Mouse (Mus musculus) right cerebral cortex, postnatal 4 days (tissue): Measurements from ENCODE around the gene Fam240b.
"Not testable (repeated sequence)": the region's sequence is repeated elsewhere in the genome, so short reads cannot be mapped to it uniquely, and the experiment has no call there.

Experiments used
- DNase-seq: peaks from one replicate; pipeline ENCODE4 v3.0.0-alpha.2; 2022

Fam240b gene

DNA sequence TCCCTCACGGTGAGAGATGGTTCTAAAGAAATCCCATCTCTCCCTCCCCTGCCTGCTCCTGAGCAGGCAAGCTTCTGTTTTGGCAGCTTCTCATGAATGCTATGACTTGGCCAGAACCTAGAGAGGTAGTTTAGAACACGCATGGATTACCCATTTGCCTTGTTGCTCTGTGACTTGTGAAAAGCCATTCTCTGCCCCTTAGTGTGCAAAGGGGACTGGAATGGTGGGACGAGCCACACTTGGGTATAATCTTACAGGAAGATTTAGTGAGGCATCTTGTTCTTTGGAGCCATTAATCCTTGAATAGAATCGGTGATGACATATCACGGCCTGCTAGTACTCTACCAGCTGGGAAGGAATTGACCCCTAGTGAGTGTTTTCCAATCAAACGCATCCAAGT is at the start of gene Fam240b:
Gene Fam240b (minus strand): TSS at position 101 of the 400 bp plus-strand sequence.
- no peak for DNase-seq

DNA sequence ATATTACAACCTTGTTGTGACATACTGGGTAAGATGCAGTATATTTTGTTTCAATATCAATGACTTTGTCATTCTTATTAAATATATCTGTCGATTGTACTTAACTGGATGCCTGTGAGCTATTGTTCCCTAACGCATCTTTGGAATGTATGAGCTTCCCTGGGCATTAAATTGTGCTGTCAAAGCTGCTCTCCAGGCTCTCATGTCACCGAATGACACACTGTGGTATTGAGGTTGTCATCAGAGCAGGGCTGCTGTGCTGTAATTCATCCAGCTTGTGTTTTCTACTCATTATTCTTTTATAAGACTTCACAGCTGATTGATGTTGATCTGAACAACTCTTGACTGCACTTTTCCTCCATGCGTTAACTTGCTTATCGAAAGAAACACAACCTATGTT is 32.5 kb upstream of the Fam240b start:
- DNase-seq, result no peak

DNA sequence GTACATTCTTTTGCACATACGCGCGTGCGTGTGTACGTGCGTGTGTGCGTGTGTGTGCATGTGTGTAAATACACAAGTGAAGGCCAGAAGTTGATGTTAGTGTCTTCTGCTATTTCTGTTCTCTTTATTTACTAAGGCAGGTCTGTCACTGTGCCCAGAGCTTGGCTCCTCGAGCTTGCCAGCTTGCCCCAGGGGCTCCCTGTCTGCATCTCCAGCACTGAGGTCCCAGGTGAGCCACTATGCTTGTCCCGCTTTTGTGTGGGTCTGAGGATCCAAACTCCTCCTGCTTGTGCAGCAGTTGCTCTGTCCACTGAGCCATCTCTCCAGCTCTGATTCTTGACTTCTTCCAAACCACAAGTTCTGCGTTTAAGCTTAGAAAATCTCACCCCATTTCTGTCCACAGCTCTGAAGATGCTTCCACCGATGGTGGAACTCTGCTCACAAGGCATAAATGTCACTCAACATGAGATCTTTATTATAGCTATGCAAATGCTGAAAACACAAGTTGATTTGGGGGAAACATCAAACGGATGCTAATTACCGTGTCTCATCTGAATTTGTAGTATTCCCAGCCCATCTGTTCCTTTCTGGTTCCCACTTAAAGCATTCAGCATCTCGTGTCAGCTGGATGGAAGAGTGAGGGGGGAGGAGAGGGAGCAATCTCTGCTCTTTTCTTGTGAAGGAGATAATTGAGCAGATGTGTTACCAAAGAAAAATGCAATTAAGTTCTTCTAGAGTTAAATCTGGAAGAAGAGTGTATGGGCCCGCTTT is 29.1 kb upstream of the Fam240b start:
- DNase-seq, result peak; percentile 8

DNA sequence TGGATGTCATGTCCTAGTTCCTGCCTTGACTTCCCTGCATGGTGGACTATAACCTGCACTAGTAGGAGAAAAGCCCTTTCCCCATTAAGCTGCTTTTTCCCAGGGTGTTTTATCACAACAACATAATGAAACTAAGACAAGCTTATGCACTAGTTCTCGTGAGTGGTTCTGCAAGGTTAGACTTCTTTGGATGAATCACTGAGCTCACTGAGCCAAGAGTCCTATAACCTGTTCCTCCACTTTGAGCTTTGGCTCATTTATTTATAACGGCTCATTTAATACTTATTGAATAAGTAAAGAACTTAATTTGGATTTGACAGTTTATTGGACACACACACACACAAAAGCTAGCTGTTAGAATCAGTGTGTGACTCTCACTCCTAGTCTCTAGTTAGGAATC is 16.7 kb upstream of the Fam240b start:
- no peak for DNase-seq

DNA sequence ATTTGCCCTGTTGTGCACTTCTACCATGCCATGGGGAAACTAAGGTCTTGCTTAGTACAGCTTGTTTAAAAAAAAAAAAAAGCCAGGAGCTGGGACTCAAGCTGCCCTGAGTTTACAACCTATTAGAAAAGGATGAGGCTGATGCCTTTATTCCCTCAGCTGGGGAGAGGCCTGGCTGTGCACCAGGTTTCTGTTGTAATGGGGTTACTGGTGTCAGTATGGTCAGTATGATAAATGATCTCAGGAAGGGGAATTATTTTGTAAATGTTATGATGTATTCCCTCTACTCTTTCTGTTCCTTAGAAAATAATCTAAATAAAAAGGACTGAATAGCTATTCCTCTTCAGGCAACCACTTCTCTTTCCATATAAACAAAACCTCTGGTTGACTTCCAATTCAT is 14.0 kb upstream of the Fam240b start:
- no peak for DNase-seq

DNA sequence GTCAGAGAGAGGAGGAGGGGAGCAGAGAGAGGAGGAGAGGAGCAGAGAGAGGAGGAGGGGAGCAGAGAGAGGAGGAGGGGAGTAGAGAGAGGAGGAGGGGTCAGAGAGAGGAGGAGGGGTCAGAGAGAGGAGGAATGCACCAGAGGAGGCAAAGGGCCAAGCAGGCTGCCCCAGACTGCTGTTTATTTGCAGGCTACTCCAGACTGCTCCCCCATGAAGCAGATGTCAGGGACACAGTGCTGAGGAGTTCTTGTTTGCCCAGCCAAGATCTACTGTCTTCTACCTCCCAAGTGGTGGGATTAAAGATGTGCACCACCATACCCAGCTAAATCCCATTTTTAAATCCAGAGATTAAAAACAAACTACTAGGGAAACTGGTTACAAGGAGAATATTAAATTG is 9.8 kb upstream of the Fam240b start:
- DNase-seq, result no peak

DNA sequence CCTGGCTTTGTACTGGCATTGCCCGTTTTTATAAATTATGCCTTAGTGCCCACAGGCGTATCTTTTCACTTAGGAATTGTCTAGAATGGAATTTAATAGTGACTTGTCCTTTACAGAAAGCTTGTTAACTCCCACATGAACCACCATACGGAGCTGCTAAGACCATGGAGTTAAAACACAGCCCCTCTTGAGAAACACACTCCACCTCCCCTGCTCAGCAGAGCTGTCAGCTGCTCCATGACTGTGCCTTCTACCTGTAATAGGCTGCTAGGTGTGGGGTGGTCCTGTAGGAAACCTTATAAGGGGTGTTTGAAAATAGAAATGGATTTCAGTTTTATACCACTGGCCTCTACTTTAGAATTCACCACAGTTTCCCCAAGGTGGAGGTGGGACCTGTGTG is 5.2 kb upstream of the Fam240b start:
- no peak for DNase-seq

DNA sequence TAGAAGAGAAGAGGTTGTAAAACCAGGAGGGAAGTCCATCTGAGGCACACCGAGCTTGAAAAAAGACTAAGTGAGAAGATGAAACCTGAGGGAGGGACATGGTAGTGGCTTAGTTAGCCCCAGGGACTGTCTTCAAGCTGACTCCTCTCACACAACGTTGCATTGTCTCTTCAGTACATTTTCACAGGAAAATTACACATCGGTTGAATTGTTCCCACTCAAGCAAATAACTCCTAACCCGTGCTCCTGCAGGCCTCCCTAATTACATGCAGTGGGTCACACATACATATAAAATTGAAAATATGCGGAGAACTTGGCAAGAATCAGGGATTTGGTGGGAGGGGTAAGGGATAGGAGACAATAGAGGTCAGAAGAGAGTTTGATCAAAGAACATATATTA is 4.0 kb downstream of the Fam240b start:
- no peak for DNase-seq

DNA sequence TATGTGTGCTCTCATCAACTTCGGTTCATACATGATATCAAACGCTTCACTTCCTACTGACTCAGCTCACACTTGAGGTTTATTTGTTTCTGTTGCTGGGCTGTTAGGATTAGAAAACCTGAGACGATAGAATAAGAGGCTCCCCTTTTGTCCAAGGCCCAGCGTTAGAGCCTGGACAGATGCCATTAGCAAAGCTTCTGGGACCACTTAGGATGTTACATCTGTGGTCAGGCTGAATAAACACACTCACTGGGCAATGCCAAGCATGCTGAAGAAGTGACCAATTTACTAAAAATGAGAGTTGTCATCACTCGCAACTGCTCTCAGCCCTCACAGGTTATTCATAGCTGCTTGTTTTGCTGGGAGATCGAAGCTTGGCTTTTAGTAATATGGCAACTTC is 7.7 kb downstream of the Fam240b start:
- no peak for DNase-seq

DNA sequence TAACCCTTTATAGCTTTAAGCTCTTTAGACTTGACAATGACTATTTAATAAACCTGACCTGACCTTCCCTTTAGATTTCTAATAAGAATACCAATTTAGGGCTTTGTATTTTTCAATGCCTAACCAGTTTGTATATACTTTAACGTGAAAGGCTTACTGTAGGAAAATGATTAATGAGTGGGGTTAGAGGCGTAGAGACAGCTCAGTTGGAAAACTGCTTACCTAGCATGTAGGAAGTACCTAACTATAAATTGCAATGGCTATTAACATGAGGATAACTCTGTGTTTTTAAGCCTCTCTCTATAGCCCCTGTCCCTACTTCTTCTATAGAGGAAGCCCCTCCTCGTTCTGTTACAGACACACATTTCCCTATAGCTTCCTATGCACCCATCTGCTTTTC is 17.6 kb downstream of the Fam240b start:
- DNase-seq, result no peak

DNA sequence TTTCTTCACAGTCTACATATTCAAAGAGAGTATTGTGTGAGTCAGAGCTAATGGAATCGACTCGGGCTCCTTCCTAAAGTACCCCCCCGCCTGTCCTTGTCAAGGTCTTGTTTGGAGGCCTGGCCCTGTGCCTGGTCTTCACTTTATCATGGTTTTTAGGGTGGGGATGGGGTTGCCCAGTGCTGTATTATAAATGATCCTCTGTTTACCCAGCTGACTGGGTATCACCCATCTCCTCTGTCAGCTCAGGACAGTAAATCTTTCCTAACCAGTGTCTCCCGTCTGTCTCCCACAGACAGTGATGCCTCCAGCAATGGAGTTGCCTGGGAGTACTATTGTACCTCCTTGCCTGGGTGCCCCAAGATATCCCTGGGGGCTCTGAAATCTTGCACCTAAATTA is 19.6 kb downstream of the Fam240b start:
- no peak for DNase-seq

DNA sequence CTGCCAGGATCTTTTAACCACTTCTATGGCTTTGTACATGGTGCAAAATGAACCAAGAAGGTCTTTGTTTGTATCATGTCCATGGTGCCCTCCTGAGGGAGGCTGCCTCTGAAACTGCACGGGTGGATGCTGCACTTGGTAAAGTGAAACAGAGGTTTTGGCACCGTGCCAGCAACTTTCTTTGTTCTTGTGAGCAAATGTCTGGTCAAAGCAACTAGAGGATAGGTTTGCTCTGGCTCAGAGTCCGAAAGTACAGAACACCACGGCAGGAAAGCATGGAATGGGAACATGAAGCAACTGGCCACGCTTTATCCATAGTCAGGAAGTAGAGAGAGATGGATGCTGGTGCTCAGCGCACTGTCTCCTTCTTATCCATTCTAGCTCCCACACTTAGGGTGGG is 29.7 kb downstream of the Fam240b start:
- DNase-seq, result peak; percentile 47

DNA sequence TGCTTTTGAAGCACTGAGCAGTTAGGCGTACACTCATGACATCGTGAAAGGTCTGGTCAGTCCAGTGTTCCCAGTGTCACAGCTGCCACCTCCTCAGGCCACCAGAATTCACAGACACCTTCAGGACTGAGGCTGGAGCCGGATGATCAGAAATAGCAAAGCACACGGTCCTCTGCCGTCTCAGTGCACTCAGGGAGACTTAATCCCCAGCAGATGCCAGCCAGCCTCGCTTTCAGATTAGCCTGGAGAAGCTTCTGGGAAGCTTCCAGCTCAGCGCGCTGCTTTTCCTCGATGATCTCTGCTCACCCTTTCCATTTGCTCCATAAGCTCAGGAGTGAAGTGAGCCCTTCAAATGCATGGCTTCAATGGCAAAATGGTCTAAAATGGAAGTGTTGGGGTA is 32.4 kb downstream of the Fam240b start:
- peak; percentile 22 for DNase-seq

DNA sequence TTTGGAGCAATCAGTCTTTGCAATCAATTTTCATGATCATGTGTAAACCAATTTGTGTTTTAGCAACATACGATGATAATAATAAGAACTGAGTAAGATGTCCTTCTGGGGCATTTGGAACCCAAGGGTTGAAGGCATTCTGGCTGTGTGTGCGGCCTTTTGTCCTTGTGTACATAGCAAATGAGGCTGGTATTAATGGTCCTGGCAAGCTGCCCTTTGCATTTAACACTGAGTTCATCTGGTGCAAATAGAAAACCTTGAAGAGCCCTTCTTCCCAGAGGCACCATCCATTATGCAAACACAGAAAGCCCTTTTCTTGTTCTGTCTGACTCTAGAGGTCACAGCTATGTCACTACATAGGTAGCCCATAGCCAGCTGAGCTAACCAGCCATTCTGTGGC is 35.0 kb downstream of the Fam240b start:
- DNase-seq, result no peak

DNA sequence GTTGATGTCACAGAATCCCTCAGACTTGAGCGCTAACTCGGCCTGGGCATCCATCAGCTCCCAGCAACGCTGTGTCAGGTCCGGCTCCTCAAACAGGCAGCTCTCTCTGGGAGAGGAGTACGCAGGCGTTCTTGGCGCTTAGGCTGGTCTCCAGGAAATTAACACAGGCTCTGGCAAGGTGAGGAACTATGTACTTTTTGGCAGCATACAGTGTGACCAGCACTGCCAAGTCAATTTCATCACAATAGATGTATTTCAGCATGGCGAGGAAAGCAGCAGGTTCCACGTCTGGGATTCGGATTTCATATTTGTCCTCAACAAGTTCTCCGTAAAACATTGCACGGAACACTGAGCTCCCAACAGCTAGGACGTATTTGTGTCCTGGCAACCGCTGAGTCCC is 39.4 kb downstream of the Fam240b start:
- DNase-seq, result no peak

DNA sequence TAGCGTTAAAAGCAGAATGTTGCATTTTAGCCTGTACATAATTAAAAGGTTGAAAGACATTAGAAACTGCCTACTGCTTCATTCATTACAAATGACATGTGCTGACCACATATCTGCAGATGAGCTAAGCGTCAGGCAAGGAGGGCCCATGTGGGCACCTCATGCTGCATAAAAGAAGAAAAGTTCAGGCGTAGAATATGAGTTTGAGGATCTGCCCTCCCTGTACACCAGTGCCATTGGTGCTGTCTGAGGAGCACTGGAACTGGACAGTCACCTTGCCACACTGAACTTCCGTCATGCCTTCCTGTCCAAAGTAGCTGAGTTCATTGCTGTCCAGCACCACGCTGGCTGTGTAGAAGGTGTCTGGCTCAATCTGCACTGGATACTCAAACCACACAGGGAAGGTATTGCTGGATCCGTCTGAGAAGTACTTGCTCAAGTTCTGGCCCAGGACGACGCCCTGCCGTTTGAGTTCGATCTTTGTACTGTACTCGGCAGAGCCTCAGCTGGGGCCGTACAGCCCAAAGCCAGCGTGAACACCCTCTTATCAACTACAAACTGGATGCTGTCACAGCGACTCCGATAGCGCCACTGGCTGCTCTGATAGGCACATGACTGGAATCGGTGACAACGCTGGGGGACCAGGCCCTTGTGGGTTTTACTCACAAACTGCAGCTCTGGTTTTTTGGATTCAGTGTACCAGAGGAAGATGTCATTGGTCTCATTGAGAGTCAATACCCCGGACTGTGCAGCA is 40.2 kb downstream of the Fam240b start:
- not testable (repeated sequence) for DNase-seq

DNA sequence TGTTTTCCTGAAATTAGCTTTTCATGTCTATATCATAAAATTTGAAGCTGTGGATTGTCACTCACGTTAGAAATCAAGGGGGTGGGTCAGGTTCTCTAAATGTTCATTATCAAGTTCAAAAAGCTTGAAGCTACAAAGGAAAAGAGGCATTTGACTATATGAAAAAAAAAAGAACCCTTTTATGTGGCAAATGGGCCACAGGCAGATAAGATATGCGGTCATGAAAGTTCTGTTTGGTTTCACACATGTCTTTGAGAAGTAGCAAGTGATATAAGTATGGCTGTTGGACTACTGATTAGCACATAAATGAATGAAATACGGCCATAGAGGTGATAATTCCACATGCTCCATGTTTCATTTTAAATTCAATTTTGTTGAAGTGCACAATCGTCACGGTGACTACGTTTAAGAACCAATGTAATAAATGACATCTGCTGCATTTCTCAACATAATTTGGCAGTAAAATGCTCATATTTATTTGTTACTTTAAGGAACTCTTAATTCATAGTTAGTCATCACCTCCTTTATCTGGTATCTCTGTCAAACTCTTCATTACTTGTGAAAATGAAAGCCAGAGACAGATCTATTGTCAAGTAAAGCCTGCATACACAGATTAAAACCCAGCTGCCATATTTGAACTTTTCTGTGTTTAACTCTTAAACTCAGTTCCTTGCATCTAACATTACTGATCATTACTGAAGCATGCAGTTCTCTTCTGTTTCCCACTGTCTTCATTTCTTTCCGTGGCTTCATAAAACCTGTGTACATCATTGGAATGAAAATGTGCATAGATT is 47.4 kb downstream of the Fam240b start:
- DNase-seq, result no peak

DNA sequence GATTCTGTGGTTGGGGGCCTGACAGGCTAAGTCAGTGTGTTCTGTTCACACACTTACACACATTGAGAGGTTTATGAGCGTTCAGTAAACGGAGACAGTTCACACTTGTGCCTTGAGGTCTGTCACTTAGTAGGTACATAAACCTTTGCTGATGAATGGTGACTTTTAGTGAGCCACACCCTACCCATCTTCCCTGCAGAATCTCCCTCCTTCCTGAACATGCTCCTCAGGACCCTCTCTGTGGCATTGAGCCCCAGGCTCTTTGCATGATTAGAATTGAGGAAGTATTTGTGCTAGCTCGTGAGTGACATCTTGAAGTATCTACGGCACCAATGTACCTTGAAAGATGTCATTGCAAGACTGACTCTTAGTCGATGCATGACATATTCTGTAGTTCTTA is 48.9 kb downstream of the Fam240b start:
- no peak for DNase-seq

DNA sequence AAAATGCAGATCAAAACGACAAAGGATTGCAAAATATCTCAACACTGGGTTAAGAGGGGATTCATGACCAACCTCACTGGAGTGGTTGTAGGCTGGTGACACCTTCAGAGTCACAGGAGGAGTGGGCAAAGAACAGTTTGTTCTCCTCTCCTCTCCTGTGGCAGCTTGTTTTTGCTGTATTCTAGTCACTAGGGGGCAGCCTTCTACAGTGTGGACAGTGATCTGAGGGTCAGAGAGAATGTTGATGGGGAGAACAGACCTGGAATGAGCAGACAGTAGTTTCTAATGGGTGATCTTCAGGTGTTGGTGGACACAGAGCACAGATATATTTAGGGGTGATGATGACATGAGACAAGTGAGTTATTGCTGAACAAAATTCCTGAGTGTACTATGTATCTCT is 49.6 kb downstream of the Fam240b start:
- DNase-seq, result no peak

DNA sequence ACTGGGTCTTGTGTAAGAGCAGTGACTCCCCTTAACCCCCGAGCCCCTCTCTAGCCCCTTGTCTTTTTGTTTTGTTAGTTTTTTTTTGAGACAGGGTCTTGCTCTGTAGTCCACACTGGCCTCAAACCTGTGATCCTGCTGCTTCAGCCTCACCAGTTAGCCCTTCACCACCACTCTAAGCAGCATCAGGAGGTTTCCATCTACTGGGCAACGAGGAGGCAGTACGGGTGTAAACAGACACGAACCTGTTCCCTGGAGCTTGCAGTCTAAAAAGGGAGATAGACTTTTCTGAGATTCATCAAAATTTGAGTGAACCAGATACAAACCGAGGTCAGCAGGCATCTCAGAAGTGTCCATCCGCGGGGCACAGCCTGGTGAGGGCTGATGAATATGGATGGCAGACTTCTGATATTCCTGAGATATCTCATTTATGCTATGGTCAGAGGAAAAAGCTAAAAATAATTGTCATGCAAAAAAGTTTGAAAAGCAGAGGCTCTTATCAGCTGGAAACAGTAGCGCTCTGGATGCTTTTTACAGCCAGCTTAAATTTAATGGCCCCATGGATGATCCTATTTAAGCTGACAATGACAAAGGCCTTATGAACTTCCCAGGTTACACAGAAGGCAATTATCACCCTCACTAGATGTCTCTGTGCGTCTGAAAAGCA is 52.2 kb downstream of the Fam240b start:
- DNase-seq, result no peak

DNA sequence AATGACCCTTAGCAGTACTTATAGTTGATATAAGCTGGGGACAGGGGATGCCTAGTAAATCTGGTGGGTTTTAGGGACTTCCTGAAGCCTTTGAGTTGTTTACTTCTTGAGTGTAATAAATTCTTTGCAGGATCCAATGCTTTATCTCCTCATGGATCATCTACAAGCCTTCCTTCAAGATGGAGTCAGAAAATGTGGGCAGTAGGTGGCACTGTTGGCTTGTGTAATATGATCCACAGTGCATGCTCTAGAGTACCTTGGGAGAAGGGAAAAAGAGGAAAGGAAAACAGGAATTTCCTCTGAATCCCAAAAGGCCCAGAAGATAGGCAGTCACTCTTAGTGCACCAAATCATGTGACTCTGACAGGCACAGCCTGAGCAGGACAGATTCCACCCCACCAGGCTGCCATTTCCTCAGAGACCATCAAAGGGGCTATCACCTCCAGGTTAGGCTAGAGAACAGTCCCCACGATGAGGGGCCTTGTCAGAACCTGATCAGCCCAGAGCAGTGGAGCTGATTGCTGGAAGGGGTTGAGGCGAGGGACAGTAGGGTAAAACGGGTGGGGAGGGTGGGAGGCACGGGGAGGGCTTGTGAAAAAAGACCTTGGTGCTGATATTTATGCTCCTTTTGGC is 54.2 kb downstream of the Fam240b start:
- DNase-seq, result peak; percentile 78

DNA sequence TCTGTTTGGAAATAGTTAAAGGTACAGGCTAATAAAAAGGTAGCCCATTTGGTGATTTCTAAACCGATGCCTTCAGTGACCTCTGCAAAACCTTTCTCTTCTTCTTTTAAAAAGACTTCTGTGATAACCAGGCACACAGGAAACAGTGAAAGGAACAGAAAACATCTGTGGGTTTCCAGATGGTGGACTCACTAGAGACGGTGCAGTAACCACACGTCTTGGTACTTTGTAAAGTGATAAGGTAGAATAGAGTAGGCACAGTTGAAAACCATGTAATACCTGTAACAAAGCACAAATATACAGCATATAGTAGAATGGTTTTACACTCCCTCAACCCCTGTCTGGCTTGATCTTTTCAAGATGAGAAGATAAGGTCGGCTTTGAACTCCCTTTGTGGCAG is 57.0 kb downstream of the Fam240b start:
- no peak for DNase-seq

DNA sequence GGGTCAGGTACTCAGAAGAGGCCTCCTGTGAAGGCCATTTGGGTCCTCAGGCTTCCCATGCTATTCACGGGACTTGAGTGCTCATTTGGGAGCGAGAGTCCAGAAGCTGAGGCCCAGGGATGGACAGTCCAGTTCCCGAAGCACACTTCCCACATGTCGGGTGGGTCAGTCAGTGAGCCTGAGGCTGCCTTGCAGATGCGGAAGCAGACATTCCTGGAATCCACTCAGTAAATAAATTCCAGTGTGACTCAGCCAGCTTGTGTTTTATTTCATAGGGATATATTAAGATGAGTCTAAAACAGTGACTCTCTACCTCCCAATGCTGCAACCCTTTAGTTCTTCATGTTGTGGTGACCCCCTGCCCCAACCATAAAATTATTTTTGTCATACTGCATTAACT is 58.1 kb downstream of the Fam240b start:
- no peak for DNase-seq
